In the genomic region with DNA sequence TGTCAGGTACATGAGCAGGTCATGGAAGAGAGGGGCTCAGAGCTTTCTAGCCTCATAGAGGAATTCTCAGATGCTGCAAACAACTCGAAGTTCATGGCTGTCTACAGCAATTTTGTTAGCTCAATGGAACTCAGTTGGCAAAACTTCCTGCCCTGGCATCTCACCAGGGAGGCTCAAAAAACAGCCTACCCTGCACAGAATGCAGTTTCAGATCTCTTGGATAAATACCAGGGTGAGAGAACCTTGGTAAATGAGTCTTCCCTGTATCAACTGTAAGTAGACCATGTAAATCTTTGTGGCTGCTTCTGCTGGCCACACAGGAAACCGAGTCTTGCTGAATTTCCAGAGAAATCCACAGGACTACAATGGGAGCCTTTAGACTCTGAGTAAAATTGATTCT, we compare ENCODE assay signal across 9 mouse cellular contexts.
"Had no signal": no experiment of that assay in that cellular context is flagged by ENCODE, and none has a peak within 500 bp of the region (broad histone marks: within the 10 kb centered on the region; RNA-seq: fewer than 3 reads in every experiment).

No protein-coding gene starts in this region.

- H3K9ac ChIP-seq: kidney, embryonic 15.5 days; limb, embryonic 12.5 days; liver, embryonic 14.5 days had no signal

- H3K36me3 ChIP-seq: kidney, embryonic 15.5 days; limb, embryonic 12.5 days had no signal

- DNase-seq: kidney, adult 2 months; kidney, postnatal 14 days; lung, adult 18-20 months; midbrain, embryonic 14.5 days; thymus, postnatal 14 days had no signal

- H3K4me2 ChIP-seq: kidney, embryonic 15.5 days; limb, embryonic 12.5 days had no signal

- H3K27me3 ChIP-seq: kidney, embryonic 15.5 days; limb, embryonic 12.5 days had no signal

- H3K9me3 ChIP-seq: kidney, embryonic 15.5 days; limb, embryonic 12.5 days had no signal

- H3K4me3 ChIP-seq: kidney, embryonic 15.5 days; limb, embryonic 12.5 days had no signal

- H3K27ac ChIP-seq: kidney, embryonic 15.5 days; limb, embryonic 12.5 days; liver, embryonic 14.5 days; stomach, postnatal 0 days had no signal
